Mouse (Mus musculus) lung, postnatal 0 days (tissue): Measurements from ENCODE around the gene Ptger4. TPM values are rescaled to one million over a fixed set of nuclear protein-coding genes. Genes with fewer than 3 reads are reported as not detected.

Experiments used
- ATAC-seq: fragments of 200-750 bp; cut with Nextera tagmentation; 2 replicates; pipeline ENCODE4 v1.8.0; 2017; ENCODE audit warnings: moderate library complexity
- DNase-seq: peaks from one replicate; pipeline ENCODE4 v3.0.0-alpha.2; 2016; ENCODE audit warnings: low spot score
- H3K27ac ChIP-seq: fragments of 300-500 bp; sonication (generic); 2 replicates; pipeline ENCODE4 v1.5.1; 2014; ENCODE audit warnings: antibody characterized with exemption, mild to moderate bottlenecking, low read length, mixed read lengths
- H3K27me3 ChIP-seq: fragments of 300-500 bp; sonication (generic); replicated peaks from 2 replicates; pipeline ENCODE4 v1.6.1; 2014; ENCODE audit warnings: low read length, mixed read lengths; ENCODE audit not compliant: insufficient read depth
- H3K36me3 ChIP-seq: fragments of 300-500 bp; sonication (generic); 2 replicates; pipeline ENCODE4 v1.6.1; 2014; ENCODE audit warnings: low read length, mixed read lengths; ENCODE audit not compliant: insufficient read depth
- H3K4me1 ChIP-seq: fragments of 300-500 bp; sonication (generic); 2 replicates; pipeline ENCODE4 v1.6.1; 2014; ENCODE audit warnings: antibody characterized with exemption, low read depth, low read length, mixed read lengths; ENCODE audit not compliant: insufficient read depth
- H3K4me2 ChIP-seq: fragments of 300-500 bp; sonication (generic); replicated peaks from 2 replicates; pipeline ENCODE4 v1.6.1; 2014; ENCODE audit warnings: low read depth, mild to moderate bottlenecking, low read length, moderate library complexity, mixed read lengths
- H3K4me3 ChIP-seq: fragments of 300-500 bp; sonication (generic); 2 replicates; pipeline ENCODE4 v1.5.1; 2014; ENCODE audit warnings: low read depth, low read length
- H3K9ac ChIP-seq: fragments of 300-500 bp; sonication (generic); replicated peaks from 2 replicates; pipeline ENCODE4 v1.6.1; 2014; ENCODE audit warnings: low read depth, mild to moderate bottlenecking
- H3K9me3 ChIP-seq: fragments of 300-500 bp; sonication (generic); 2 replicates; pipeline ENCODE4 v1.6.1; 2016; ENCODE audit warnings: low read length, mixed read lengths
- CTCF ChIP-seq: IDR thresholded peaks from 2 replicates; pipeline ENCODE4 v1.5.1; 2016; ENCODE audit warnings: antibody characterized with exemption, mild to moderate bottlenecking
- EP300 ChIP-seq: IDR thresholded peaks from 2 replicates; pipeline ENCODE4 v1.6.1; 2016; ENCODE audit warnings: antibody characterized with exemption, mild to moderate bottlenecking, control low read depth
- WGBS: fragments of 180-500 bp; shearing (Covaris S2); extraction: QIAGEN DNeasy Blood & Tissue Kit; methylation state at CpG from one replicate; pipeline ENCODE4 v1.1.7; 2014; 5-methylcytosine and 5-hydroxymethylcytosine counted together
- polyA plus RNA-seq: library from polyadenylated mRNA; unstranded; fragments of >200 nt; fragmentation: Nextera tagmentation; extraction: Ambion mirVana; gene quantifications from 2 replicates; pipeline ENCODE4 v1.2.1, GENCODE M21; 2015

Gene Ptger4
- polyA plus RNA-seq, 1 experiment from 2014 or later, result 4.2 TPM

GRCm38 (mm10) chr15:5239901-5240300 lies 4.1 kb downstream of the Ptger4 start:
- ATAC-seq (no peak), DNase-seq (peak; percentile 10)
- Histone ChIP-seq H3K9me3 (no peaks in the 10 kb centered on the region), H3K4me3 (no peak overlapping the region), H3K9ac (no peak overlapping the region), H3K27me3 (peaks cover 28% of the 10 kb centered on the region; the same call in 1 of the 2 replicates), H3K4me2 (no peak overlapping the region), H3K27ac (no peak overlapping the region), H3K4me1 (peaks cover 16% of the 10 kb centered on the region; the same call in 1 of the 2 replicates), H3K36me3 (no peaks in the 10 kb centered on the region)
- TF ChIP-seq CTCF, result no peak
- TF ChIP-seq EP300, result no peak
- 47% methylated on average over 6 of the region's 6 CpGs for whole genome bisulfite sequencing

GRCm38 (mm10) chr15:5239361-5239760 lies 4.6 kb downstream of the Ptger4 start:
- no peak overlapping the region for H3K27ac ChIP-seq
- H3K27me3 ChIP-seq, result peaks cover 25% of the 10 kb centered on the region; the same call in 1 of the 2 replicates
- TF ChIP-seq CTCF (no peak), EP300 (no peak)
- no peaks in the 10 kb centered on the region for H3K9me3 ChIP-seq
- no peak overlapping the region for H3K9ac ChIP-seq
- H3K4me3 ChIP-seq, result no peak overlapping the region
- H3K4me2 ChIP-seq, result no peak overlapping the region
- H3K4me1 ChIP-seq, result peaks cover 16% of the 10 kb centered on the region; the same call in 1 of the 2 replicates
- WGBS, result 65% methylated on average over 4 of the region's 4 CpGs
- no peaks in the 10 kb centered on the region for H3K36me3 ChIP-seq
- DNase-seq, result no peak
- ATAC-seq, result no peak

GRCm38 (mm10) chr15:5238553-5238952 lies 5.4 kb downstream of the Ptger4 start:
- no peak for ATAC-seq
- Histone ChIP-seq H3K27me3 (peaks cover 24% of the 10 kb centered on the region; the same call in 1 of the 2 replicates), H3K9ac (no peak overlapping the region), H3K4me1 (peaks cover 13% of the 10 kb centered on the region; the same call in 1 of the 2 replicates), H3K27ac (no peak overlapping the region), H3K4me2 (no peak overlapping the region), H3K36me3 (no peaks in the 10 kb centered on the region), H3K9me3 (no peaks in the 10 kb centered on the region), H3K4me3 (no peak overlapping the region)
- 81% methylated on average over 4 of the region's 4 CpGs for whole genome bisulfite sequencing
- peak; percentile 18 for DNase-seq
- no peak for TF ChIP-seq EP300
- no peak for TF ChIP-seq CTCF

- H3K4me2 ChIP-seq, result no peak overlapping the region
- peaks cover 9% of the 10 kb centered on the region; the same call in 1 of the 2 replicates for H3K4me1 ChIP-seq
- peaks cover 19% of the 10 kb centered on the region; the same call in 1 of the 2 replicates for H3K27me3 ChIP-seq
- H3K9me3 ChIP-seq, result no peaks in the 10 kb centered on the region
- no peak for ATAC-seq
- H3K27ac ChIP-seq, result no peak overlapping the region
- WGBS, result 53% methylated on average over 7 of the region's 7 CpGs
- H3K36me3 ChIP-seq, result no peaks in the 10 kb centered on the region
- H3K9ac ChIP-seq, result no peak overlapping the region
- TF ChIP-seq EP300 (no peak), CTCF (no peak)
- no peak overlapping the region for H3K4me3 ChIP-seq
- no peak for DNase-seq
These were observed 5.9 kb downstream of the Ptger4 start for GRCm38 (mm10) chr15:5238073-5238472.

GRCm38 (mm10) chr15:5237012-5237660 lies 6.9 kb downstream of the Ptger4 start:
- H3K9me3 ChIP-seq, result no peaks in the 10 kb centered on the region
- WGBS, result 42% methylated on average over 7 of the region's 7 CpGs
- H3K4me3 ChIP-seq, result no peak overlapping the region
- DNase-seq (peak; percentile 14), ATAC-seq (no peak)
- H3K9ac ChIP-seq, result no peak overlapping the region
- H3K36me3 ChIP-seq, result no peaks in the 10 kb centered on the region
- no peak overlapping the region for H3K4me2 ChIP-seq
- H3K27ac ChIP-seq, result no peak overlapping the region
- TF ChIP-seq CTCF (no peak), EP300 (no peak)
- H3K4me1 ChIP-seq, result peaks cover 4% of the 10 kb centered on the region; the same call in 1 of the 2 replicates
- H3K27me3 ChIP-seq, result peaks cover 11% of the 10 kb centered on the region; the same call in 1 of the 2 replicates

- 16% methylated on average over 6 of the region's 6 CpGs for WGBS
- Histone ChIP-seq H3K27ac (no peak overlapping the region), H3K4me3 (no peak overlapping the region), H3K27me3 (0 out of 2 replicates have a peak, but pooled peaks cover 5% of the 10 kb centered on the region), H3K9ac (no peak overlapping the region), H3K9me3 (no peaks in the 10 kb centered on the region), H3K36me3 (no peaks in the 10 kb centered on the region), H3K4me1 (0 out of 2 replicates have a peak, but pooled peaks cover 2% of the 10 kb centered on the region), H3K4me2 (no peak overlapping the region)
- TF ChIP-seq CTCF (peak; percentile 96), EP300 (no peak)
- ATAC-seq (peak; percentile 63; the same call in 1 of the 2 replicates), DNase-seq (peak; percentile 76)
These were observed 7.4 kb downstream of the Ptger4 start for GRCm38 (mm10) chr15:5236538-5236937.
